Mouse (Mus musculus) spleen, adult 2 months (tissue): ENCODE measurements around the gene Gm42742.

Experiments
- CTCF ChIP-seq: fragments of 200-500 bp; IDR thresholded peaks from 2 replicates; pipeline ENCODE4 v1.5.1; 2011; ENCODE audit warnings: mild to moderate bottlenecking, inconsistent platforms; ENCODE audit not compliant: insufficient read depth, insufficient read length, insufficient replicate concordance; ENCODE audit errors: extremely low read depth
- POLR2A ChIP-seq: fragments of 200-500 bp; IDR thresholded peaks from 2 replicates; pipeline ENCODE4 v1.6.1; 2011; ENCODE audit warnings: low read depth, low read length, inconsistent platforms

DNA sequence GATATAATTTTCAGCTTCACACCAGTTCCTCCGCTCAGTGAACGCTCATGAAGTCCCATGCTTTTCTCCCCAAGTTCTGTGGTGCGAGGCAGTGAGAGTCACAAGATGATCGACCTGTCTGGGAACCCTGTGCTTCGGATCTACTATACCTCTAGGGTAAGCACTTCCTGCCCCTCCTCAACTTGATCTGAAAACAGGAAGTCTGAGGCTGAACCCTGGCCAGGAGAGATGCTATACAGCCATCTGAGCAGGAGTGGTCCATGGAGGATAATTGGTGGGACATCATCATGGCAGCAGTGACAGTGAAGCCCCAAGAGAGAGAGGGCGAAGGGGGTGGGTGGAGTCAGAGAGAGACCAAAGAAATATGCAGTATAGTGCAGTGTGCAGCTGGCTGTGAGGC is 42.1 kb downstream of the Gm42742 start:
- TF ChIP-seq CTCF (no peak), POLR2A (no peak; the same call in 1 of the 2 replicates)
